Mouse (Mus musculus) lung, postnatal 0 days (tissue): ENCODE data around the gene Olfr94. TPM values are rescaled to one million over a fixed set of nuclear protein-coding genes. Genes with fewer than 3 reads are reported as not detected.

Source experiments
- ATAC-seq: fragments of 200-750 bp; cut with Nextera tagmentation; 2 replicates; pipeline ENCODE4 v1.8.0; 2017; ENCODE audit warnings: moderate library complexity
- DNase-seq: peaks from one replicate; pipeline ENCODE4 v3.0.0-alpha.2; 2016; ENCODE audit warnings: low spot score
- H3K27ac ChIP-seq: fragments of 300-500 bp; sonication (generic); 2 replicates; pipeline ENCODE4 v1.5.1; 2014; ENCODE audit warnings: antibody characterized with exemption, mild to moderate bottlenecking, low read length, mixed read lengths
- H3K27me3 ChIP-seq: fragments of 300-500 bp; sonication (generic); replicated peaks from 2 replicates; pipeline ENCODE4 v1.6.1; 2014; ENCODE audit warnings: low read length, mixed read lengths; ENCODE audit not compliant: insufficient read depth
- H3K36me3 ChIP-seq: fragments of 300-500 bp; sonication (generic); 2 replicates; pipeline ENCODE4 v1.6.1; 2014; ENCODE audit warnings: low read length, mixed read lengths; ENCODE audit not compliant: insufficient read depth
- H3K4me1 ChIP-seq: fragments of 300-500 bp; sonication (generic); 2 replicates; pipeline ENCODE4 v1.6.1; 2014; ENCODE audit warnings: antibody characterized with exemption, low read depth, low read length, mixed read lengths; ENCODE audit not compliant: insufficient read depth
- H3K4me2 ChIP-seq: fragments of 300-500 bp; sonication (generic); replicated peaks from 2 replicates; pipeline ENCODE4 v1.6.1; 2014; ENCODE audit warnings: low read depth, mild to moderate bottlenecking, low read length, moderate library complexity, mixed read lengths
- H3K4me3 ChIP-seq: fragments of 300-500 bp; sonication (generic); 2 replicates; pipeline ENCODE4 v1.5.1; 2014; ENCODE audit warnings: low read depth, low read length
- H3K9ac ChIP-seq: fragments of 300-500 bp; sonication (generic); replicated peaks from 2 replicates; pipeline ENCODE4 v1.6.1; 2014; ENCODE audit warnings: low read depth, mild to moderate bottlenecking
- H3K9me3 ChIP-seq: fragments of 300-500 bp; sonication (generic); 2 replicates; pipeline ENCODE4 v1.6.1; 2016; ENCODE audit warnings: low read length, mixed read lengths
- CTCF ChIP-seq: IDR thresholded peaks from 2 replicates; pipeline ENCODE4 v1.5.1; 2016; ENCODE audit warnings: antibody characterized with exemption, mild to moderate bottlenecking
- EP300 ChIP-seq: IDR thresholded peaks from 2 replicates; pipeline ENCODE4 v1.6.1; 2016; ENCODE audit warnings: antibody characterized with exemption, mild to moderate bottlenecking, control low read depth
- polyA plus RNA-seq: library from polyadenylated mRNA; unstranded; fragments of >200 nt; fragmentation: Nextera tagmentation; extraction: Ambion mirVana; gene quantifications from 2 replicates; pipeline ENCODE4 v1.2.1, GENCODE M21; 2015

Olfr94 gene
- polyA plus RNA-seq, 1 experiment from 2014 or later: not detected

- H3K27ac ChIP-seq: no peak within 1 kb of the TSS
- H3K27me3 ChIP-seq: no peaks in the 10 kb centered on the region
- H3K9me3 ChIP-seq: no peaks in the 10 kb centered on the region
- ATAC-seq: no peak
- H3K9ac ChIP-seq: no peak within 1 kb of the TSS
- H3K4me2 ChIP-seq: no peak within 1 kb of the TSS
- H3K4me1 ChIP-seq: no peaks in the 10 kb centered on the region
- H3K36me3 ChIP-seq: no peaks in the 10 kb centered on the region
- no peak within 1 kb of the TSS for H3K4me3 ChIP-seq
- TF ChIP-seq CTCF (no peak), EP300 (no peak)
- DNase-seq: no peak
These were observed 39.4 kb downstream of the Olfr94 start, which contains the start of gene Olfr93 for GRCm38 (mm10) chr17:37161394-37161793. Gene Olfr93 (minus strand): TSS chr17:37161494.

Other genes starting within 250 kb of the Olfr94 start
- gene Ppp1r11, start 249.3 kb downstream of the Olfr94 start, polyA plus RNA-seq: 96.9 and 108 TPM in 2 replicates
- 63.8 and 72.8 TPM in 2 replicates for gene Znrd1, start 242.4 kb downstream of the Olfr94 start, polyA plus RNA-seq
- 5.1 and 6.1 TPM in 2 replicates for gene Znrd1as, start 242.4 kb downstream of the Olfr94 start, polyA plus RNA-seq
- gene 2410137M14Rik, start 219.8 kb downstream of the Olfr94 start, polyA plus RNA-seq: 0.14 TPM in 1 of 2 replicates, not detected in the other
- gene H2-M5, start 211.5 kb downstream of the Olfr94 start, polyA plus RNA-seq: 0.13 and 0.21 TPM in 2 replicates
- gene Zfp57, start 199.8 kb downstream of the Olfr94 start, polyA plus RNA-seq: 35.6 and 44.3 TPM in 2 replicates
- gene Mog, start 177.6 kb downstream of the Olfr94 start, polyA plus RNA-seq: 0.07 TPM in 1 of 2 replicates, not detected in the other
- 5.8 and 6.2 TPM in 2 replicates for gene Gabbr1, start 155.0 kb downstream of the Olfr94 start, polyA plus RNA-seq
- gene Olfr90, start 112.5 kb downstream of the Olfr94 start, polyA plus RNA-seq: not detected in 2 replicates
- gene Olfr91, start 102.7 kb downstream of the Olfr94 start, polyA plus RNA-seq: not detected in 2 replicates
- gene Olfr92, start 80.9 kb downstream of the Olfr94 start, polyA plus RNA-seq: not detected in 2 replicates
- gene Olfr93, start 39.5 kb downstream of the Olfr94 start, polyA plus RNA-seq: not detected in 2 replicates
- not detected in 2 replicates for gene Ubd, start 7.1 kb downstream of the Olfr94 start, polyA plus RNA-seq
- gene Olfr95, start 12.1 kb upstream of the Olfr94 start, polyA plus RNA-seq: not detected in 2 replicates
- not detected in 2 replicates for gene Olfr96, start 19.2 kb upstream of the Olfr94 start, polyA plus RNA-seq
- not detected in 2 replicates for gene Olfr97, start 36.3 kb upstream of the Olfr94 start, polyA plus RNA-seq
- not detected in 2 replicates for gene Olfr98, start 62.8 kb upstream of the Olfr94 start, polyA plus RNA-seq
- 5.5 and 5.9 TPM in 2 replicates for gene H2-M3, start 69.2 kb upstream of the Olfr94 start, polyA plus RNA-seq
- gene Olfr99, start 82.5 kb upstream of the Olfr94 start, polyA plus RNA-seq: not detected in 2 replicates
- not detected in 2 replicates for gene Olfr101, start 103.3 kb upstream of the Olfr94 start, polyA plus RNA-seq
- gene Olfr102, start 116.1 kb upstream of the Olfr94 start, polyA plus RNA-seq: not detected in 2 replicates
- not detected in 2 replicates for gene Olfr103, start 138.7 kb upstream of the Olfr94 start, polyA plus RNA-seq
- gene Olfr104-ps, start 158.6 kb upstream of the Olfr94 start, polyA plus RNA-seq: not detected in 2 replicates
- gene Olfr105-ps, start 178.0 kb upstream of the Olfr94 start, polyA plus RNA-seq: not detected in 2 replicates
- not detected in 2 replicates for gene Olfr106-ps, start 189.4 kb upstream of the Olfr94 start, polyA plus RNA-seq
- gene Olfr107, start 198.2 kb upstream of the Olfr94 start, polyA plus RNA-seq: not detected in 2 replicates
- gene Olfr108, start 244.5 kb upstream of the Olfr94 start, polyA plus RNA-seq: not detected in 2 replicates